9 mouse cellular contexts compared by ENCODE assay signal in the genomic region with DNA sequence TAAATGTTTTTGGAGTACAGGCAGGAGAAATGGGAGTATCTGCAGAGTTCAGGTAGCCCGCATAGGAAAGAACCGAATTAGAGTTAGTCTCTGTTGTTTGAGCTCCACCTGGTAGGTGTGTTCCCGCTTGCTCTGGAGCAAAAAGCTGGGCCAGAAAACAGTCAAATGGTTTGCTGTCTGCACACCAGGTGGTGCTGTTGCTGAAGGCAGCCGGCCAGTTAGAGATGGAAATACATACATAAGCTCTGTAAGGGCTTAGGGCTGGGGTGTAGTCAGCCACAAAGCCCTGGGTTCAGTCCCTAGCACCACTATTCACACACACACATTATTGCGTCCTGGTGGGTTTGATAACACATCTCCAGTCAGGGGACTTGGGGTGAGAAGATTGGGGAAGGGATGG. TPM values are rescaled to one million over a fixed set of nuclear protein-coding genes. Genes with fewer than 3 reads are reported as not detected.
A peak's percentile ranks its signal among the peaks of the same experiment; 100 is the strongest.
DNase-seq lines count a peak whose midpoint lies in the region; ATAC-seq lines count a peak whose summit lies in the region.
"Had no signal": no experiment of that assay in that cellular context is flagged by ENCODE, and none has a peak within 500 bp of the region (broad histone marks: within the 10 kb centered on the region; RNA-seq: fewer than 3 reads in every experiment).

No protein-coding gene starts in this region.

- no peak overlapping the region for H3K27ac ChIP-seq in heart, embryonic 10.5 days
- H3K27ac ChIP-seq in neural tube, embryonic 11.5 days (ENCODE audit: low read depth, low read length): no peak overlapping the region
- H3K27ac ChIP-seq: neural tube, embryonic 13.5 days had no signal

- peaks cover 13% of the 10 kb centered on the region for H3K4me1 ChIP-seq in heart, embryonic 10.5 days
- no peaks in the 10 kb centered on the region for H3K4me1 ChIP-seq in neural tube, embryonic 11.5 days (ENCODE audit: control insufficient read depth, insufficient read depth, low read length)
- H3K4me1 ChIP-seq: neural tube, embryonic 13.5 days had no signal

- H3K9me3 ChIP-seq in heart, embryonic 10.5 days: no peaks in the 10 kb centered on the region
- no peaks in the 10 kb centered on the region for H3K9me3 ChIP-seq in neural tube, embryonic 11.5 days (ENCODE audit: control insufficient read depth, low read length)
- H3K9me3 ChIP-seq: neural tube, embryonic 13.5 days had no signal

- WGBS in heart, embryonic 10.5 days: 66% methylated on average over 5 of the region's 5 CpGs
- 82% methylated on average over 5 of the region's 5 CpGs for WGBS in neural tube, embryonic 11.5 days

- H3K27me3 ChIP-seq in heart, embryonic 10.5 days (ENCODE audit: insufficient read depth, poor library complexity, severe bottlenecking): no peaks in the 10 kb centered on the region
- no peaks in the 10 kb centered on the region for H3K27me3 ChIP-seq in neural tube, embryonic 11.5 days (ENCODE audit: control insufficient read depth, insufficient read depth, low read length)
- H3K27me3 ChIP-seq: neural tube, embryonic 13.5 days had no signal

- H3K9ac ChIP-seq in neural tube, embryonic 11.5 days (ENCODE audit: low read length): no peak overlapping the region
- H3K9ac ChIP-seq: neural tube, embryonic 13.5 days had no signal

- H3K4me3 ChIP-seq in heart, embryonic 10.5 days: no peak overlapping the region
- H3K4me3 ChIP-seq in neural tube, embryonic 11.5 days (ENCODE audit: low read depth, low read length): no peak overlapping the region
- H3K4me3 ChIP-seq: neural tube, embryonic 13.5 days had no signal

- no peak for ATAC-seq in neural tube, embryonic 11.5 days (ENCODE audit: insufficient read depth, low FRiP score, low TSS enrichment)
- ATAC-seq in erythroid progenitor cell, adult 5-6 weeks (replicated peaks; ENCODE audit: low FRiP score, poor library complexity, severe bottlenecking): peak; percentile 53

- peaks cover 94% of the 10 kb centered on the region for H3K36me3 ChIP-seq in heart, embryonic 10.5 days
- peaks cover 37% of the 10 kb centered on the region for H3K36me3 ChIP-seq in neural tube, embryonic 11.5 days (ENCODE audit: control insufficient read depth, insufficient read depth, low read length)

- DNase-seq in heart, adult 18-20 months: peak; percentile 13 to 33
- DNase-seq in heart, embryonic 10.5 days (ENCODE audit: low spot score): no peak
- DNase-seq in neural tube, embryonic 11.5 days (ENCODE audit: low spot score): peak; percentile 27
- no peak for DNase-seq in neural tube, embryonic 10.5 days (ENCODE audit: extremely low spot score, low spot score)
- peak; percentile 44 to 60 for DNase-seq in adrenal gland, postnatal 36 days
- peak; percentile 46 for DNase-seq in retina, postnatal 1 day
- no peak for DNase-seq in urinary bladder, postnatal 4 days (ENCODE audit: low spot score in 2 of 2)

- H3K4me2 ChIP-seq in neural tube, embryonic 11.5 days (ENCODE audit: low read depth): no peak overlapping the region
- H3K4me2 ChIP-seq: neural tube, embryonic 13.5 days had no signal

RNA-seq across cellular contexts. Expression of gene Gm28043, which starts 21.4 kb away (rescaled TPM):
- under 1 TPM; 0.35 to 0.87 TPM for total RNA-seq in heart, adult 18-20 months (2021)
- 2.3 and 2.4 TPM in 2 replicates for polyA plus RNA-seq in heart, embryonic 10.5 days (2016; fragmentation: Nextera tagmentation; extraction: Ambion mirVana)
- 2.7 and 2.9 TPM in 2 replicates for polyA plus RNA-seq in neural tube, embryonic 11.5 days (2014; fragmentation: Nextera tagmentation; extraction: Ambion mirVana)
- 1 to 10 TPM; 2.6 to 2.7 TPM for total RNA-seq in adrenal gland, postnatal 36 days (2021)
- total RNA-seq in erythroid progenitor cell, adult 5-6 weeks (2015; ENCODE audit: low replicate concordance): 4.0 and 10.5 TPM in 2 replicates
- 29.7 and 39.3 TPM in 2 replicates for total RNA-seq in erythroid progenitor cell, adult 5-6 weeks (2017; ENCODE audit: low replicate concordance)

RNA-seq across cellular contexts. Expression of gene Rnf8, which starts 21.5 kb away (rescaled TPM):
- 10 to 100 TPM; 18.6 to 21.9 TPM for total RNA-seq in heart, adult 18-20 months (2021)
- 70.9 and 85.7 TPM in 2 replicates for polyA plus RNA-seq in heart, embryonic 10.5 days (2016; fragmentation: Nextera tagmentation; extraction: Ambion mirVana)
- polyA plus RNA-seq in neural tube, embryonic 11.5 days (2014; fragmentation: Nextera tagmentation; extraction: Ambion mirVana): 109 and 112 TPM in 2 replicates
- total RNA-seq in adrenal gland, postnatal 36 days (2021): 10 to 100 TPM; 39.1 to 53.3 TPM
- total RNA-seq in erythroid progenitor cell, adult 5-6 weeks (2015; ENCODE audit: low replicate concordance): 62.0 and 77.1 TPM in 2 replicates
- 71.4 and 80.5 TPM in 2 replicates for total RNA-seq in erythroid progenitor cell, adult 5-6 weeks (2017; ENCODE audit: low replicate concordance)

RNA-seq across cellular contexts. Expression of gene Cmtr1, which starts 24.3 kb away (rescaled TPM):
- total RNA-seq in heart, adult 18-20 months (2021): 10 to 100 TPM; 55.9 to 65.9 TPM
- polyA plus RNA-seq in heart, embryonic 10.5 days (2016; fragmentation: Nextera tagmentation; extraction: Ambion mirVana): 119 and 122 TPM in 2 replicates
- polyA plus RNA-seq in neural tube, embryonic 11.5 days (2014; fragmentation: Nextera tagmentation; extraction: Ambion mirVana): 138 and 147 TPM in 2 replicates
- 100 to 1,000 TPM in 1 of 2 experiments, 10 to 100 TPM in 1; 70.7 to 104 TPM for total RNA-seq in adrenal gland, postnatal 36 days (2021)
- total RNA-seq in erythroid progenitor cell, adult 5-6 weeks (2015; ENCODE audit: low replicate concordance): 72.1 and 86.9 TPM in 2 replicates
- 448 and 477 TPM in 2 replicates for total RNA-seq in erythroid progenitor cell, adult 5-6 weeks (2017; ENCODE audit: low replicate concordance)

Comparison
In these comparisons a context has a peak if more than half of its experiments do, and no peak if none do; other contexts are left out.
1. DNase-seq: peak in heart, adult 18-20 months (2 of 2), neural tube, embryonic 11.5 days (single experiment), adrenal gland, postnatal 36 days (2 of 2) and retina, postnatal 1 day (single experiment); none in heart, embryonic 10.5 days (single experiment), neural tube, embryonic 10.5 days (single experiment) and urinary bladder, postnatal 4 days (0 of 2).